Mouse (Mus musculus) erythroblast, adult 5-6 weeks (primary cell): Measurements from ENCODE around the gene Mrpl44. TPM values are rescaled to one million over a fixed set of nuclear protein-coding genes. Genes with fewer than 3 reads are reported as not detected.

Experiments
- ATAC-seq: replicated peaks from 2 replicates; pipeline ENCODE4 v1.8.0; 2016; ENCODE audit warnings: moderate number of reproducible peaks, mild to moderate bottlenecking, moderate TSS enrichment, inconsistent platforms; ENCODE audit not compliant: poor library complexity, low FRiP score, severe bottlenecking
- total RNA-seq, 2 experiments: library from RNA; stranded (forward) in 1 of 2; stranded (reverse) in 1 of 2; fragments of 150-400 nt in 1 of 2; fragments of 200-764, 138-1000 nt in 1 of 2; gene quantifications; 2 replicates each; pipeline versions ENCODE4 v1.2.3 to v1.2.4; 2015 to 2017; ENCODE audit warnings: low replicate concordance in 2 of 2

Mrpl44 gene
- total RNA-seq, 2 experiments from 2014 or later: 2.9 to 4.6 TPM

- no peak for ATAC-seq
Observed at GRCm38 (mm10) chr1:79823951-79824633, 48.3 kb downstream of the Mrpl44 start.

Other genes with a start within 250 kb of the Mrpl44 start
- gene Ap1s3, start 104.0 kb upstream of the Mrpl44 start, total RNA-seq (2015; ENCODE audit: low replicate concordance): 0.58 and 3.1 TPM in 2 replicates
- gene Ap1s3, start 104.0 kb upstream of the Mrpl44 start, total RNA-seq (2017; ENCODE audit: low replicate concordance): 2.8 and 4.2 TPM in 2 replicates
- 6.7 and 14.4 TPM in 2 replicates for gene Wdfy1, start 125 bp downstream of the Mrpl44 start, total RNA-seq (2015; ENCODE audit: low replicate concordance)
- 8.2 and 10.3 TPM in 2 replicates for gene Wdfy1, start 125 bp downstream of the Mrpl44 start, total RNA-seq (2017; ENCODE audit: low replicate concordance)
- 6.9 and 38.2 TPM in 2 replicates for gene Serpine2, start 85.2 kb downstream of the Mrpl44 start, total RNA-seq (2015; ENCODE audit: low replicate concordance)
- gene Serpine2, start 85.2 kb downstream of the Mrpl44 start, total RNA-seq (2017; ENCODE audit: low replicate concordance): 3.3 and 6.8 TPM in 2 replicates